Mouse (Mus musculus) fibroblast of lung, adult 2 months (primary cell): ENCODE measurements around the gene 5730596B20Rik.

ENCODE experiments used
- DNase-seq: peaks from one replicate; pipeline ENCODE4 v3.0.0-alpha.2; 2011; ENCODE audit warnings: low read depth

5730596B20Rik gene

GRCm38 (mm10) chr6:52200073-52200750, 22.9 kb downstream of the 5730596B20Rik start:
- DNase-seq, result no peak

GRCm38 (mm10) chr6:52200751-52201250, 23.5 kb downstream of the 5730596B20Rik start:
- no peak for DNase-seq

- no peak for DNase-seq
Observed at GRCm38 (mm10) chr6:52201269-52201668, 24.0 kb downstream of the 5730596B20Rik start.

GRCm38 (mm10) chr6:52202362-52203120, 25.2 kb downstream of the 5730596B20Rik start:
- no peak for DNase-seq

- DNase-seq, result no peak
Observed at GRCm38 (mm10) chr6:52203121-52203370, 25.7 kb downstream of the 5730596B20Rik start.

GRCm38 (mm10) chr6:52203371-52204049, 26.2 kb downstream of the 5730596B20Rik start:
- no peak for DNase-seq

GRCm38 (mm10) chr6:52204050-52204752, 26.9 kb downstream of the 5730596B20Rik start, which contains the start of gene Hoxa5:
Gene Hoxa5, minus strand, starts transcription at chr6:52204587.
- peak; percentile 66 for DNase-seq

- DNase-seq, result no peak
Observed at GRCm38 (mm10) chr6:52205221-52205620, 27.9 kb downstream of the 5730596B20Rik start.

- no peak for DNase-seq
Observed at GRCm38 (mm10) chr6:52205638-52206621, 28.6 kb downstream of the 5730596B20Rik start.

- DNase-seq, result no peak
Observed at GRCm38 (mm10) chr6:52206882-52207683, 29.8 kb downstream of the 5730596B20Rik start.

- DNase-seq, result no peak
Observed at GRCm38 (mm10) chr6:52207684-52207976, 30.3 kb downstream of the 5730596B20Rik start.

- DNase-seq, result no peak
Observed at GRCm38 (mm10) chr6:52208072-52208867, 31.0 kb downstream of the 5730596B20Rik start, which contains the start of gene Hoxa6. Gene Hoxa6, minus strand, starts transcription at chr6:52208722.

- no peak for DNase-seq
Observed at GRCm38 (mm10) chr6:52208868-52209684, 31.8 kb downstream of the 5730596B20Rik start.

GRCm38 (mm10) chr6:52209685-52210046, 32.4 kb downstream of the 5730596B20Rik start:
- no peak for DNase-seq

- peak; percentile 40 for DNase-seq
Observed at GRCm38 (mm10) chr6:52211170-52211935, 34.1 kb downstream of the 5730596B20Rik start.

GRCm38 (mm10) chr6:52211961-52212360, 34.7 kb downstream of the 5730596B20Rik start:
- no peak for DNase-seq

- no peak for DNase-seq
Observed at GRCm38 (mm10) chr6:52212556-52213118, 35.3 kb downstream of the 5730596B20Rik start.
